Mouse (Mus musculus): ENCODE results near the gene Rhou.
A peak's percentile ranks its signal among the peaks of the same experiment; 100 is the strongest.
"Not testable (repeated sequence)": the region's sequence is repeated elsewhere in the genome, so short reads cannot be mapped to it uniquely, and the experiment has no call there.

Gene Rhou

GRCm38 (mm10) chr8:123653308-123653993, at the start of gene Rhou:
TSS of gene Rhou (plus strand) at chr8:123653929.
- peak; percentile 26 for DNase-seq (ENCODE audit: low spot score)

DNA sequence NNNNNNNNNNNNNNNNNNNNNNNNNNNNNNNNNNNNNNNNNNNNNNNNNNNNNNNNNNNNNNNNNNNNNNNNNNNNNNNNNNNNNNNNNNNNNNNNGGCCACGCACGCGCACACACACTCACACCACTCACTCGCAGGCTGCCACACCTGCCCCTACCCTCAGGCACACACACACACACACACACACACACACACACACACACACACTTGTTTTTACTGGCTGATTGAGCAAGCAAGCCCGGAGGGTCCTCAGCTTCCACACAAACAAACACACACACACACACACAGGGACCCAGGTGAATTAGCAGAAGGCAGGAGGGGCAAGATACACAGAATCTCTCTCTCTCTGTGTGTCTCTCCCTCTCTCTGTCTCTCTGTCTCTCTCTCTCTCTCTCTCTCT, 41.1 kb upstream of the Rhou start:
- DNase-seq (ENCODE audit: low spot score) = not testable (repeated sequence)

DNA sequence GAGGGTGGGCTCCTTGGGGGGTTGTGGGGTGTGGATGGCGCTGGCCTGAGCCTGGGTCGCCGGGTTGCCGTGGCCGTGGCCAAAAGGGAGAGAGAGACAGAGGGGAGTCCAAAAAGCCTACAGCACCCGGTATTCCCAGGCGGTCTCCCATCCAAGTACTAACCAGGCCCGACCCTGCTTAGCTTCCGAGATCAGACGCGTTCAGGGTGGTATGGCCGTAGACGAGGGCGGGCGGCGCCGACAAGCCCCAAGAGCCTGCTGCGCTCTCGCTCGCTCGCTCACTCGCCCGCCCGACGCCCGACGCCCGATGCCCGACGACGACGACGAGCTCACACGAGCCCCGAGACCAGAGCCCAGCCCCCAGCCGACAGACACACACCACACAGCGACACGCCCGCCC, 30.2 kb upstream of the Rhou start:
- not testable (repeated sequence) for DNase-seq (ENCODE audit: low spot score)

DNA sequence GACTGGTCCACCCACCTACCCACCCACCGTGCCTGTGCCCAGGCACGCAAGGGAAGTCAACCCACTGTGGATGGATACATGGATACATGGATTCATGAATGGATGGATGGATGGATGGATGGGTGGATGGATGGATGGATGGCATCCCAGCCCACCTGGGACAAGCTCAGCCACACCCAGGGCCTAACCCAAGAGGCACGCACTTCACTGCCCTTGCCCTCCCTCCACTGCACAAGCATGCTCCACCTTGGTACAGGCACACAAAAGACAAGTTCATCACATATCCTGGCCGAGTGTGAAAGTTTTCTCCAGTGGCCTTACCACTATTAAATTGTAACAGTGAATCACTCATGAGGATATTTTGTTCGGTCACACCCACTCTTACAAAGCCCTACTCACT, 29.5 kb upstream of the Rhou start:
- no peak for DNase-seq (ENCODE audit: low spot score)

- DNase-seq (ENCODE audit: low spot score) = no peak
Observed at GRCm38 (mm10) chr8:123624702-123625101, 29.0 kb upstream of the Rhou start.

- DNase-seq (ENCODE audit: low spot score) = no peak
Observed at GRCm38 (mm10) chr8:123625717-123626116, 28.0 kb upstream of the Rhou start.

DNA sequence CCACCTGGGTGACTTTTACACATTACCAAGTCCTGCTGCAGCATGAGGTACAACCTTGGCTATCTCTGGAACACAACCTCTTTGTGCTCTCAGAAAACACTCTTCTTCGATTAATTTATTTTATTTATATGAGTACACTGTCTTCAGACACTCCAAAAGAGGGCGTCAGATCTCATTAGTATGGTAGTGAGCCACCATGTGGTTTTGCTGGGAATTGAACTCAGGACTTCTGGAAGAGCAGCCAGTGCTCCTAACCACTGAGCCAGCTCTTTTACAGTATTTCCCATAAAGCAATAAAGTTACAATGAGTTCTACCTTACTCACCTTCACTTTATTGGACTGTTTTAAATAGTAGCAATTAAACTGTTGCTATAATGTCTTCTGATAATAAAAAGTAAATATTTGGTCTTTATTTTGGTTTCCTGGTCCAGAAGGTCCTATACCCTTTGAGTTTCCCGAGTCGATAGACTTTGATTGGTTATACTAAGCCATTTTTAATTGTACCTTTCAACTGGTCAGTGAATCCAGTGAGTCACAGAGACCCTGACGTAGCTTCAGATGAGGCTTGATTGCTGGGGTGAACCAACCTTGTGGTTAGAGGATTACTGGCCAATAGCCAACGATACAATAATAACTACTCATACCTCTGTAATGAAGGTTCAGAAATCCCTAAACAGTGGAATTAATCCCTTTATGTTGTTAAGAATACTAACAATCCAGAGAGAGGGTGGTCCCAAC, 26.1 kb upstream of the Rhou start:
- no peak for DNase-seq (ENCODE audit: low spot score)

DNA sequence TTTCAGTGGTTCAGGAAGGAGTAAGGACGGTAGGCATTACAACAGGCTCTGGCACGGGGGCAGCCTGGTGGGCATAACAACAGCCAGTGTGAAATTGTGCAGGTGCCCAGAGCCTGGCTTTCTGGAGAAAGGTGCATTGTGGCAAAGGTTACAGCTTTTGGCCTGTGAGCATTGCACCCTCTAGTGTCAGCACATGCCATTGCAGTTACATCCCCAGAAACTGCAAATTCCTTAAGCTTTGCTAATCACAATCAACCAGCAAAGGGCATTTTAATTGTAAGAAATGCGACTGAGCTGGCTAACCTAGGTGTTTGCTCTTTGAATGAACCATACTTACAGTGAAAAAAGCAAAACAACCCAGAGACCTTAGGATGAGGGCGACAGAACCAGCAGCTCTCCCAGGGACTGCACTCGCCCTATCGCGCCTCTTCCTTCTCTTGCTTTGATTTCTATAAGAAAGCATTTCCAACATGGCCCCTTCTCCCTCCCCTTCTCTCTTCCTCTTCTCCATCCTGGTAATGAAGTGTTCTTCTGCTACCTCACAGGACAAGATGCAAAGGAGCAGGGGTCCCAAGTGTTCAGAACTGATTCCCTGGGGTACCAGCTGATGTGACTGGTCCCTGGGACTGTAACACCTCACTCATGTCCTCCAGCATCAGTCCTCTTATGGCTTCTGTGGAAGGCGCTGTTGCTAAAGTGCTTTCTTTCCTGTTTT, 25.3 kb upstream of the Rhou start:
- peak; percentile 46 for DNase-seq (ENCODE audit: low spot score)

GRCm38 (mm10) chr8:123628968-123629755, 24.6 kb upstream of the Rhou start:
- DNase-seq (ENCODE audit: low spot score) = peak; percentile 42

- no peak for DNase-seq (ENCODE audit: low spot score)
Observed at GRCm38 (mm10) chr8:123630058-123630457, 23.7 kb upstream of the Rhou start.

- DNase-seq (ENCODE audit: low spot score) = no peak
Observed at GRCm38 (mm10) chr8:123630841-123631251, 22.9 kb upstream of the Rhou start.

- DNase-seq (ENCODE audit: low spot score) = not testable (repeated sequence)
Observed at GRCm38 (mm10) chr8:123631746-123632145, 22.0 kb upstream of the Rhou start.

DNA sequence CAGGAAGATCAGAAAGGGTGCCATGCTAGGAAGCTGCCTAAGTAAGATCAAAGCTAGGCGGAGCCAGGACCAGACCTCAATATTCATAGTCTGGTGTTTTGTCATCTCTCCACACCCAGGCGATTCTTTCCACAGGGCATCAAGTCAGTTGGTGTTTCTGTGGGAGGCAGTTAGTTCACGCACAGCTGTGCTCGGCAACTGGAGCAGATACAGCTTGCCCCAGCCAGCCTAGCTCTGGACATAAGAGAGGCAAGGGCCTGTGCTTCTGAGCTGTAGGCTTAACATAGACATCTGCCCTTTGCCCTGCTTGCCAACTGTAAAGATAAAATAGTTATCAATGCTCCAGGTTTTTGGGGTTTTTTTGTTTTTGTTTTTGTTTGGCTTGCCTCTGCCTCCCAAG, 21.5 kb upstream of the Rhou start:
- DNase-seq (ENCODE audit: low spot score) = no peak

DNA sequence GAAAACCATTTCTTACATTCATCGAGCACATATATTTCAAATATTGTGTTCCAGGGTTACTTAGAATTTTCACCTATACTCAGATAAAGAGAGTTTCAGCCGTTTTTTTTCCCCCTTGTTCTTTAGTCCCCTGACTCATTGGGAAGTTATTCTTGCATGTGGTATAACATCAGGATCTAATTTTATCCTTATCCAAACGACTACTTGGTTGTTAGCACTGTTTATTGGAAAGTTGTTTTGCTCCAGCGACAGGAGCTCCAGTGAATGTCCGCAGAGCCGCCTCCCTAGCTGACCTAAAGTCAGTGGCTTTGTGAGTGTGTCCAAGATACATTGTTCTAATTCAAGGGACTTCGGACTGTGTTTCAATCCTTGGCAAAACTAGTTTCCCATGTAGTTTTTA, 19.9 kb upstream of the Rhou start:
- DNase-seq (ENCODE audit: low spot score) = no peak

- no peak for DNase-seq (ENCODE audit: low spot score)
Observed at GRCm38 (mm10) chr8:123634395-123635131, 19.2 kb upstream of the Rhou start.

DNA sequence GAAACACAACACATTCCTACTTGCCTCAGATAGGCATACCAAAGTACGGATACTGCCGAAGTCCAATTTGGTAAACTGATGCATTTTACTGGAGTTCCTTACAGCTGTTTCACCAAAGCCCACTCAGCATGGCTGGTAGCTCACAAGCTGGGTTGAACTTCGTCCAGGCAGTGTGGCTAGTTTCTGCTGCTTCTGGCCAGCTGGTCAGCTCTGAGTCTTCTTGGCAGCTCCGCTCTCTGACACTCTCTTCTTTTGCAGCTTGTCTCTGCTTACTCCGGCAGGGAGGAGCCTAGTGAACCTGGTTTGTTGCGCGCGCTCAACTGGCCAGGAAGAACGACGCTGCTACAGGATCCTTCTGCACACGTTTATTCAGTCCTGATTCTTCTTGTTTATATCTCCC, 18.1 kb upstream of the Rhou start:
- DNase-seq (ENCODE audit: low spot score) = no peak

DNA sequence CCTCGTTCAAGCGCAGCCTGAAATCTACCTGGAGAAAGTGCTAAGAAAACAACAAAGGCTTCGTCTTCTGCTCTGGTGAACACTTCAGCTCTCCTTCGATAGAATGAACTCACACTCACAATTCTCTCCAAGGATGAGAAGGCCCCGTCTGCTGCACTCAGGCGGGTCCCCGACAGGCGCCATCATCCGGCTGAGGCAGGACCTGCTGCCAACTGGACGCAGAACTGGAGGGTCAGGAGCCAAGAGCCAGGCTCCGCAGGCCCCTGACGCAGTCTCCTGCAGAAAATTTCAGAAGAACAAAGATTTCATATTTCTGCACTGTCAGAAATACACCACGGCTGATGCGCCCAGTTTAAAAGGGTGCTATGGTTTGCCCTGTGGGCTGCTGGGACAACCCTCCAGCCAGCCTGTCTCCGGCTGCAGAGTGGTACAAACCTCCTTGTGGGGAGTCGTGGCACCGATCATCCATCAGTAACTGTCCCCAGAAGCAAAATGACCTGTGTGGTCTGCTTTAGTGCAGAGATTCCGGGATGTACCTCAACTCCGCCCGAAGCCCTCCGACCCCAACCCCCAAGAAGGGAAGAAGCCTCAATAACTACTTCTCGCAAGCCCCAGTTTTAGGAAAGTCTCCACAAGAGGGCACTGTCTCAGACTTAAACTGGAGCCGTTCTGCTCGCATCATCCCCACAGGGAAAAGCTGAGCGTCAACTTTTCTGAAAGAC, 10.2 kb upstream of the Rhou start:
- peak; percentile 17 for DNase-seq (ENCODE audit: low spot score)

DNA sequence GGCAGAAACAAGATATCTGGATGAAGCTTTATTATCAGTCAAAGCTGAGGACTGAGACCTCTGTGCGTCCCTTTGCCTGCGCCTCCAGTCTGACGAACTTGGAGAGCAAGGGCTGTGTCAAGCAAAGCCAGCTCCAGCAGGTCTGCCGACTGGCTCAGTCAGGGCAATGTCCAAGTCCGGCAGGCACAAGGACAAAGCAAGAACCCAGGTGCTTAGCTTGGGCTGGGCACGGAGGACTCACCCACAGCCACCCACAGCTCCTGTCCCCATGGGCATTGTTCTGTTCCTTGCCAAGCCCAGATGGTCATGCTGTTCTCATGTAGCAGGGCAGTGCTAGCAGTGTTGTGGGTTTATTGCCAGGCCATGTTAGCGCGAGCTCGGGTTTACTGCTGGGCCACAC, 8.5 kb upstream of the Rhou start:
- DNase-seq (ENCODE audit: low spot score) = no peak

DNA sequence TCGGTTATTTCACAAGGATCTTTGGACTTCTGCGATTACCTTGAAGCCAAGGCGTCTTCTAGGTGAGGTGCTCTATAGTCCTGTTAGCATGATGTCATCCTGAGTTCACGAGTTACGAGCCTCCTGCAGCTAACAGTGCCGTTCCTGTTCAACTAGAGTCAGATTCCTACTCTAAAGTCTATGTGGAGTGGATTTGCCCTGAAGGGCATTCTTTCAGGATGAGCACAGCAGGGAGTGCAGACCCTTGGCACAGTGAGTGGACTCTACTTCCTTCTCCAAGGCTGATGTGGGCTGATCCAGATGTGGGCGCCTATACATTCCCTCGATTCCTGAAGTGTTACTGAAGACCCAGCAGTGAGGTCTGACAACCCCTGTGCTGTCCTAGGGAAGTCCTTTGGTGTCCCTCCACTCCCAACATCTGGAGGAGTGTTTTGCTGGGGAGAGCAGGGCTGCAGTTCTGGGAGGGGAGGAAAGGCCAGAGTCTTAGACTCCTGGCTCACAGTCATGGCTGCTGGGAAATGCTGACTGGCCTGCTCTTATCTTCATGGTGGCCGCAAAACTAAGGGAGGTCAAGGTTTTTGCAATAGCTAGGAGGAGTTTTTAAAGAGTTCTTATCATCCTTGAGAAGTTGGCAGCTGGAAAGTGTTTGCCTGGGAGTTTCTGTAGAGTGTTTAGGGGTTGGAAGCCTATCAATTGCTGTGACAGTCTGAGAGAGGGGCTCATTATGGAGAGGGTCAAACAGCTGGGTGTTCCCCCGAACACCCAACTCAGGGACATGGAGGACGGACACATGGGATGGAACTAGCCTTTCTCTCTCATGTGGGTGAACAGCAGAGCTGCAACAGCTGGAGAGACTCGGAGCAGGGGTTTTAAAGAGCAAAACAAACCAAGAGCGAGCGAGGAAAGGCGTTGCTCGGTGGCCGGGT, 5.2 kb upstream of the Rhou start:
- DNase-seq (ENCODE audit: low spot score) = no peak

DNA sequence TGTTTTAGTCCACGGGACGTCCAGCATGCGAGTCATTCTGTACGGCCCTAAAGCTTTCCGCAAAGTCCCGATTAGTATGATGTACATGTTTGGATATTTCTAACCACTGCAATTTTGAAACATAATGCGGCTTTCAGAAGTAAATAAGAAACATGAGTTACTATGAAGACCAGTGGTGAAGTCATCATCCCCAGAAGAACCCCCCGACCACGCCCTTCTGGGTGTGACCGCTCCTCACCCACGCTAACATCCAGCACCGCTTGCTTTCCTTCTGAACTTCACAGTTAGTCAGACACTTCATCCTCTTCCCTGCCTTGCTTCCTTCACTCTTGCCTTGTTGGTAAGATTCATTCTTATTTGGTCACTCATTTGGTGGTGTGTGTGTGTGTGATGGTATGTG, 4.2 kb upstream of the Rhou start:
- DNase-seq (ENCODE audit: low spot score) = no peak

All from T-cell, adult 2 months (primary cell).